Comparison of ENCODE assay signal across 20 mouse cellular contexts in genomic region chr7:113192714-113193365, GRCm38 (mm10). TPM values are rescaled to one million over a fixed set of nuclear protein-coding genes. Genes with fewer than 3 reads are reported as not detected.
DNase-seq lines count a peak whose midpoint lies in the region; ATAC-seq and TF ChIP-seq lines count a peak whose summit lies in the region.
"Had no signal": no experiment of that assay in that cellular context is flagged by ENCODE, and none has a peak within 500 bp of the region (broad histone marks: within the 10 kb centered on the region; RNA-seq: fewer than 3 reads in every experiment).

No protein-coding gene starts in this region.

- no peaks in the 10 kb centered on the region; the same call in 1 of the 2 replicates for H3K4me1 ChIP-seq in stomach, postnatal 0 days (replicated peaks; ENCODE audit: control insufficient read depth, insufficient read depth)
- H3K4me1 ChIP-seq in midbrain, embryonic 15.5 days: 0 out of 2 replicates have a peak, but pooled peaks cover 3% of the 10 kb centered on the region
- H3K4me1 ChIP-seq: neural tube, embryonic 15.5 days had no signal

- no peaks in the 10 kb centered on the region for H3K27me3 ChIP-seq in stomach, postnatal 0 days (ENCODE audit: control insufficient read depth, insufficient read depth, low read length)
- no peaks in the 10 kb centered on the region for H3K27me3 ChIP-seq in midbrain, embryonic 15.5 days (replicated peaks)
- H3K27me3 ChIP-seq: forebrain, embryonic 12.5 days; heart, embryonic 13.5 days; kidney, embryonic 15.5 days; limb, embryonic 13.5 days; neural tube, embryonic 15.5 days had no signal

- H3K4me3 ChIP-seq in stomach, postnatal 0 days (ENCODE audit: low read depth, low read length): no peak overlapping the region
- H3K4me3 ChIP-seq in midbrain, embryonic 15.5 days: no peak overlapping the region
- H3K4me3 ChIP-seq: forebrain, embryonic 12.5 days; heart, embryonic 13.5 days; kidney, embryonic 15.5 days; limb, embryonic 13.5 days; megakaryocyte, embryonic 14.5 days; neural tube, embryonic 15.5 days had no signal

- H3K4me2 ChIP-seq in stomach, postnatal 0 days (replicated peaks; ENCODE audit: low read depth): no peak overlapping the region
- H3K4me2 ChIP-seq in midbrain, embryonic 15.5 days: no peak overlapping the region
- H3K4me2 ChIP-seq: forebrain, embryonic 12.5 days; heart, embryonic 13.5 days; kidney, embryonic 15.5 days; limb, embryonic 13.5 days; neural tube, embryonic 15.5 days had no signal

- DNase-seq in kidney, postnatal 14 days: peak; percentile 30
- no peak for DNase-seq in kidney, adult 9 months
- DNase-seq in ZHBTc4 (ENCODE audit: low read depth, low spot score): peak; percentile 67
- DNase-seq in stomach, postnatal 0 days (ENCODE audit: low spot score): no peak
- peak; percentile 63 for DNase-seq in thymus, postnatal 4 days
- DNase-seq: cerebellum, postnatal 10 days; embryo, embryonic 11 days; gastrocnemius, postnatal 36 days; layer of hippocampus, adult 9-11 months; right cerebral cortex, postnatal 25 days had no signal

- no peak overlapping the region for H3K9ac ChIP-seq in stomach, postnatal 0 days (ENCODE audit: low read length)
- H3K9ac ChIP-seq in midbrain, embryonic 15.5 days: no peak overlapping the region
- H3K9ac ChIP-seq: forebrain, embryonic 12.5 days; heart, embryonic 13.5 days; kidney, embryonic 15.5 days; limb, embryonic 13.5 days; liver, embryonic 14.5 days; neural tube, embryonic 15.5 days had no signal

- ATAC-seq in stomach, postnatal 0 days (ENCODE audit: low FRiP score, low TSS enrichment): no peak
- no peak for ATAC-seq in midbrain, embryonic 15.5 days (replicated peaks)
- ATAC-seq in megakaryocyte progenitor cell, adult 5-6 weeks (replicated peaks; ENCODE audit: poor library complexity): no peak
- ATAC-seq: hindbrain, postnatal 0 days had no signal

- 17% methylated on average over 8 of the region's 8 CpGs for WGBS in stomach, postnatal 0 days
- WGBS in midbrain, embryonic 15.5 days: 69% methylated on average over 8 of the region's 8 CpGs

- 0 out of 2 replicates have a peak, but pooled peaks have one; percentile 9 for TF ChIP-seq CTCF in stomach, postnatal 0 days (IDR thresholded peaks at IDR 0.05; ENCODE audit: low read depth)

- no peak for TF ChIP-seq EP300 in stomach, postnatal 0 days (optimal IDR thresholded peaks at IDR 0.05)

- no peaks in the 10 kb centered on the region for H3K36me3 ChIP-seq in stomach, postnatal 0 days (ENCODE audit: control insufficient read depth, insufficient read depth, low read length)
- H3K36me3 ChIP-seq in midbrain, embryonic 15.5 days (replicated peaks): no peaks in the 10 kb centered on the region
- H3K36me3 ChIP-seq: forebrain, embryonic 12.5 days; heart, embryonic 13.5 days; kidney, embryonic 15.5 days; limb, embryonic 13.5 days; neural tube, embryonic 15.5 days had no signal

- no peaks in the 10 kb centered on the region for H3K9me3 ChIP-seq in stomach, postnatal 0 days (ENCODE audit: control insufficient read depth, low read length)
- no peaks in the 10 kb centered on the region for H3K9me3 ChIP-seq in midbrain, embryonic 15.5 days
- H3K9me3 ChIP-seq: forebrain, embryonic 12.5 days; kidney, embryonic 15.5 days; limb, embryonic 13.5 days; neural tube, embryonic 15.5 days had no signal

- H3K27ac ChIP-seq in stomach, postnatal 0 days (replicated peaks): no peak overlapping the region
- no peak overlapping the region for H3K27ac ChIP-seq in midbrain, embryonic 15.5 days
- H3K27ac ChIP-seq: forebrain, embryonic 12.5 days; heart, embryonic 13.5 days; hindbrain, postnatal 0 days; kidney, embryonic 15.5 days; limb, embryonic 13.5 days; liver, embryonic 14.5 days; neural tube, embryonic 15.5 days had no signal

RNA-seq across cellular contexts. Expression of gene Arntl, which starts 14.4 kb away (rescaled TPM):
- 6.6 and 7.3 TPM in 2 replicates for polyA plus RNA-seq in stomach, postnatal 0 days (2015; fragmentation: Nextera tagmentation; extraction: Ambion mirVana)
- polyA plus RNA-seq in midbrain, embryonic 15.5 days (2015; fragmentation: Nextera tagmentation; extraction: Ambion mirVana): 15.4 and 16.7 TPM in 2 replicates
- 7.0 and 10.0 TPM in 2 replicates for total RNA-seq in megakaryocyte progenitor cell, adult 5-6 weeks (2015)
- 10.9 and 11.4 TPM in 2 replicates for total RNA-seq in megakaryocyte progenitor cell, adult 5-6 weeks (2017)

Comparison
In these comparisons a context has a peak if more than half of its experiments do, and no peak if none do; other contexts are left out.
1. DNase-seq: peak in kidney, postnatal 14 days (single experiment), ZHBTc4 (single experiment) and thymus, postnatal 4 days (single experiment); none in kidney, adult 9 months (single experiment) and stomach, postnatal 0 days (single experiment).